In genomic region chr3:19895755-19896154, GRCm38 (mm10) we compare ENCODE assay signal across 9 mouse cellular contexts.
DNase-seq lines count a peak whose midpoint lies in the region; ATAC-seq and TF ChIP-seq lines count a peak whose summit lies in the region.
"Had no signal": no experiment of that assay in that cellular context is flagged by ENCODE, and none has a peak within 500 bp of the region (broad histone marks: within the 10 kb centered on the region; RNA-seq: fewer than 3 reads in every experiment).

No protein-coding gene starts in this region.

- peak overlapping the region; percentile 87 for H3K4me3 ChIP-seq in lung, embryonic 16.5 days (ENCODE audit: low read length)
- H3K4me3 ChIP-seq in embryonic fibroblast, embryonic 13.5 days (ENCODE audit: insufficient read depth, low read length), result peak overlapping the region; percentile 81
- H3K4me3 ChIP-seq in intestine, postnatal 0 days (ENCODE audit: low read depth, low read length), result peak overlapping the region; percentile 59
- peak overlapping the region; percentile 97 for H3K4me3 ChIP-seq in neural tube, embryonic 14.5 days (ENCODE audit: low read depth, low read length)

- DNase-seq in lung, postnatal 36 days, result no peak
- DNase-seq in right cerebral cortex, postnatal 25 days, result no peak
- no peak for DNase-seq in adrenal gland, postnatal 10 days
- DNase-seq: adrenal gland, adult 8-10 months had no signal

- H3K27me3 ChIP-seq in lung, embryonic 16.5 days (ENCODE audit: control insufficient read depth, insufficient read depth, low read depth, low read length), result no peaks in the 10 kb centered on the region
- H3K27me3 ChIP-seq in intestine, postnatal 0 days (replicated peaks; ENCODE audit: control insufficient read depth, insufficient read depth, low read length), result no peaks in the 10 kb centered on the region
- no peaks in the 10 kb centered on the region for H3K27me3 ChIP-seq in neural tube, embryonic 14.5 days (ENCODE audit: control insufficient read depth, insufficient read depth, low read length)

- no peak for ATAC-seq in lung, embryonic 16.5 days (ENCODE audit: low read depth)
- no peak for ATAC-seq in intestine, postnatal 0 days
- no peak for ATAC-seq in neural tube, embryonic 14.5 days (ENCODE audit: low read depth)
- no peak for ATAC-seq in monocyte, adult 5-6 weeks (replicated peaks; ENCODE audit: insufficient number of reproducible peaks, low FRiP score, low TSS enrichment, poor library complexity, severe bottlenecking)

- H3K4me2 ChIP-seq in lung, embryonic 16.5 days (ENCODE audit: low read depth, low read length), result peak overlapping the region; percentile 87
- peak overlapping the region; percentile 81 for H3K4me2 ChIP-seq in intestine, postnatal 0 days (replicated peaks; ENCODE audit: low read depth)
- peak overlapping the region; percentile 91 for H3K4me2 ChIP-seq in neural tube, embryonic 14.5 days (ENCODE audit: low read depth, low read length)

- no peak for TF ChIP-seq CTCF in embryonic fibroblast, embryonic 13.5 days (IDR thresholded peaks at IDR 0.05; ENCODE audit: borderline replicate concordance, insufficient read depth, low read length)
- TF ChIP-seq CTCF in intestine, postnatal 0 days (IDR thresholded peaks at IDR 0.05; ENCODE audit: low read depth), result no peak

- peaks cover 12% of the 10 kb centered on the region for H3K4me1 ChIP-seq in lung, embryonic 16.5 days (replicated peaks; ENCODE audit: control insufficient read depth, insufficient read depth, low read length)
- H3K4me1 ChIP-seq in embryonic fibroblast, embryonic 13.5 days (ENCODE audit: control insufficient read depth, insufficient read depth, low read length), result no peaks in the 10 kb centered on the region
- 0 out of 2 replicates have a peak, but pooled peaks cover 5% of the 10 kb centered on the region for H3K4me1 ChIP-seq in intestine, postnatal 0 days (replicated peaks; ENCODE audit: control insufficient read depth, insufficient read depth, low read length)
- peaks cover 20% of the 10 kb centered on the region for H3K4me1 ChIP-seq in neural tube, embryonic 14.5 days (ENCODE audit: control insufficient read depth, insufficient read depth, low read length)

- H3K27ac ChIP-seq in lung, embryonic 16.5 days (ENCODE audit: low read length), result no peak overlapping the region; the same call in 1 of the 2 replicates
- H3K27ac ChIP-seq in embryonic fibroblast, embryonic 13.5 days (ENCODE audit: insufficient read depth, low read length), result no peak overlapping the region
- no peak overlapping the region for H3K27ac ChIP-seq in intestine, postnatal 0 days (ENCODE audit: low read depth, low read length)
- no peak overlapping the region for H3K27ac ChIP-seq in neural tube, embryonic 14.5 days (ENCODE audit: low read depth, low read length)

- no peak for TF ChIP-seq POLR2A in embryonic fibroblast, embryonic 13.5 days (IDR thresholded peaks at IDR 0.05; ENCODE audit: low read depth, low read length)

- WGBS in lung, embryonic 16.5 days, result 32% methylated on average over 5 of the region's 5 CpGs
- WGBS in intestine, postnatal 0 days, result 34% methylated on average over 5 of the region's 5 CpGs
- 40% methylated on average over 5 of the region's 5 CpGs for WGBS in neural tube, embryonic 14.5 days

- H3K9me3 ChIP-seq in lung, embryonic 16.5 days (ENCODE audit: control insufficient read depth, low read length), result no peaks in the 10 kb centered on the region
- H3K9me3 ChIP-seq in intestine, postnatal 0 days (ENCODE audit: control insufficient read depth), result no peaks in the 10 kb centered on the region
- H3K9me3 ChIP-seq in neural tube, embryonic 14.5 days (ENCODE audit: control insufficient read depth, low read length), result no peaks in the 10 kb centered on the region

- H3K36me3 ChIP-seq in lung, embryonic 16.5 days (ENCODE audit: control insufficient read depth, insufficient read depth, low read length), result peaks cover 15% of the 10 kb centered on the region
- H3K36me3 ChIP-seq in intestine, postnatal 0 days (ENCODE audit: control insufficient read depth, insufficient read depth), result no peaks in the 10 kb centered on the region
- no peaks in the 10 kb centered on the region for H3K36me3 ChIP-seq in neural tube, embryonic 14.5 days (ENCODE audit: control insufficient read depth, insufficient read depth, low read length)

- peak overlapping the region; percentile 94 for H3K9ac ChIP-seq in lung, embryonic 16.5 days (ENCODE audit: low read length)
- peak overlapping the region; percentile 52; the same call in 1 of the 2 replicates for H3K9ac ChIP-seq in intestine, postnatal 0 days (ENCODE audit: low read depth, low read length)
- peak overlapping the region; percentile 78 for H3K9ac ChIP-seq in neural tube, embryonic 14.5 days (replicated peaks; ENCODE audit: low read depth, low read length)
